8 mouse cellular contexts compared by ENCODE assay signal in genomic region chr8:109917277-109917676, GRCm38 (mm10). TPM values are rescaled to one million over a fixed set of nuclear protein-coding genes. Genes with fewer than 3 reads are reported as not detected.
A peak's percentile ranks its signal among the peaks of the same experiment; 100 is the strongest.
DNase-seq lines count a peak whose midpoint lies in the region; ATAC-seq lines count a peak whose summit lies in the region.

No protein-coding gene starts in this region.

- WGBS in midbrain, embryonic 14.5 days: 55% methylated on average over 4 of the region's 4 CpGs
- 53% methylated on average over 4 of the region's 4 CpGs for WGBS in midbrain, embryonic 16.5 days

- no peak for ATAC-seq in midbrain, embryonic 14.5 days (ENCODE audit: low FRiP score, low TSS enrichment)
- no peak for ATAC-seq in midbrain, embryonic 16.5 days
- ATAC-seq in megakaryocyte progenitor cell, adult 5-6 weeks (replicated peaks; ENCODE audit: poor library complexity): peak; percentile 98

- H3K27ac ChIP-seq in midbrain, embryonic 14.5 days (replicated peaks; ENCODE audit: low read depth, low read length): no peak overlapping the region
- H3K27ac ChIP-seq in midbrain, embryonic 16.5 days (ENCODE audit: low read length): no peak overlapping the region

- H3K9me3 ChIP-seq in midbrain, embryonic 14.5 days (ENCODE audit: control insufficient read depth, low read length): no peaks in the 10 kb centered on the region
- no peaks in the 10 kb centered on the region for H3K9me3 ChIP-seq in midbrain, embryonic 16.5 days (replicated peaks; ENCODE audit: control insufficient read depth, low read length, poor library complexity, severe bottlenecking)

- no peaks in the 10 kb centered on the region for H3K4me1 ChIP-seq in midbrain, embryonic 14.5 days (ENCODE audit: control insufficient read depth, insufficient read depth, low read length)
- H3K4me1 ChIP-seq in midbrain, embryonic 16.5 days (ENCODE audit: control insufficient read depth, insufficient read depth, low read length): no peaks in the 10 kb centered on the region

- peaks cover 68% of the 10 kb centered on the region for H3K36me3 ChIP-seq in midbrain, embryonic 14.5 days (ENCODE audit: control insufficient read depth, insufficient read depth, low read length)
- peaks cover 25% of the 10 kb centered on the region for H3K36me3 ChIP-seq in midbrain, embryonic 16.5 days (ENCODE audit: control insufficient read depth, insufficient read depth, low read length)

- peak; percentile 67 for DNase-seq in midbrain, embryonic 14.5 days
- DNase-seq in NIH3T3 (ENCODE audit: low read depth): peak; percentile 72
- peak; percentile 45 for DNase-seq in cerebellum, adult 9-11 months
- DNase-seq in gonadal fat pad, adult 2 months (ENCODE audit: low read depth): peak; percentile 14
- DNase-seq in layer of hippocampus, adult 9-11 months: peak; percentile 42
- peak; percentile 47 for DNase-seq in thymus, postnatal 14 days

- H3K9ac ChIP-seq in midbrain, embryonic 14.5 days (replicated peaks; ENCODE audit: low read length): no peak overlapping the region
- no peak overlapping the region for H3K9ac ChIP-seq in midbrain, embryonic 16.5 days (ENCODE audit: low read depth, low read length)

- no peak overlapping the region for H3K4me3 ChIP-seq in midbrain, embryonic 14.5 days (replicated peaks; ENCODE audit: low read depth, low read length)
- H3K4me3 ChIP-seq in midbrain, embryonic 16.5 days (ENCODE audit: low read depth, low read length): no peak overlapping the region

- no peaks in the 10 kb centered on the region for H3K27me3 ChIP-seq in midbrain, embryonic 14.5 days (ENCODE audit: control insufficient read depth, insufficient read depth, low read length)
- no peaks in the 10 kb centered on the region for H3K27me3 ChIP-seq in midbrain, embryonic 16.5 days (ENCODE audit: control insufficient read depth, insufficient read depth, low read depth, low read length)

- no peak overlapping the region for H3K4me2 ChIP-seq in midbrain, embryonic 14.5 days (ENCODE audit: low read length)
- no peak overlapping the region for H3K4me2 ChIP-seq in midbrain, embryonic 16.5 days (ENCODE audit: low read length)

RNA-seq across cellular contexts. Expression of gene Marveld3, which starts 44.7 kb away (rescaled TPM):
- 1.1 and 1.4 TPM in 2 replicates for polyA plus RNA-seq in midbrain, embryonic 14.5 days (2014; fragmentation: Nextera tagmentation; extraction: Ambion mirVana)
- 2.2 and 2.4 TPM in 2 replicates for polyA plus RNA-seq in midbrain, embryonic 16.5 days (2015; fragmentation: Nextera tagmentation; extraction: Ambion mirVana)
- polyA plus RNA-seq in gonadal fat pad, adult 2 months (2012; rRNA removed): 4.8 and 8.3 TPM in 2 replicates
- total RNA-seq in megakaryocyte progenitor cell, adult 5-6 weeks (2015): not detected in 2 replicates
- not detected in 2 replicates for total RNA-seq in megakaryocyte progenitor cell, adult 5-6 weeks (2017)

RNA-seq across cellular contexts. Expression of gene Phlpp2, which starts 48.9 kb away (rescaled TPM):
- 5.7 and 6.4 TPM in 2 replicates for polyA plus RNA-seq in midbrain, embryonic 14.5 days (2014; fragmentation: Nextera tagmentation; extraction: Ambion mirVana)
- polyA plus RNA-seq in midbrain, embryonic 16.5 days (2015; fragmentation: Nextera tagmentation; extraction: Ambion mirVana): 3.6 and 4.0 TPM in 2 replicates
- 6.5 and 7.4 TPM in 2 replicates for polyA plus RNA-seq in gonadal fat pad, adult 2 months (2012; rRNA removed)
- 8.6 and 8.7 TPM in 2 replicates for total RNA-seq in megakaryocyte progenitor cell, adult 5-6 weeks (2015)
- total RNA-seq in megakaryocyte progenitor cell, adult 5-6 weeks (2017): 8.0 and 8.6 TPM in 2 replicates

Comparison
In these comparisons a context has a peak if more than half of its experiments do, and no peak if none do; other contexts are left out.
1. DNase-seq: peak in every context shown above with its lines; median percentile 72 in NIH3T3; 67 in midbrain, embryonic 14.5 days; 47 in thymus, postnatal 14 days; 45 in cerebellum, adult 9-11 months; 42 in layer of hippocampus, adult 9-11 months; 14 in gonadal fat pad, adult 2 months.